Mouse (Mus musculus) liver, embryonic 14.5 days (tissue): ENCODE data around the gene Syt7.
A peak's percentile ranks its signal among the peaks of the same experiment; 100 is the strongest.

Experiments used
- CTCF ChIP-seq: IDR thresholded peaks from 2 replicates; pipeline ENCODE4 v1.5.1; 2016; ENCODE audit warnings: antibody characterized with exemption, low read depth, control low read depth
- EP300 ChIP-seq: IDR thresholded peaks from 2 replicates; pipeline ENCODE4 v1.6.1; 2016; ENCODE audit warnings: antibody characterized with exemption, low read depth

- TF ChIP-seq CTCF (peak; percentile 96), EP300 (no peak)
Measured at GRCm38 (mm10) chr19:10502571-10502970, 113.7 kb downstream of the Syt7 start.
